Mouse (Mus musculus): ENCODE measurements around the gene Rps18. TPM values are rescaled to one million over a fixed set of nuclear protein-coding genes. Genes with fewer than 3 reads are reported as not detected.
"Not testable (repeated sequence)": the region's sequence is repeated elsewhere in the genome, so short reads cannot be mapped to it uniquely, and the experiment has no call there.

Rps18 gene
- polyA plus RNA-seq, 1 experiment from 2014 or later = 2,437 TPM

DNA sequence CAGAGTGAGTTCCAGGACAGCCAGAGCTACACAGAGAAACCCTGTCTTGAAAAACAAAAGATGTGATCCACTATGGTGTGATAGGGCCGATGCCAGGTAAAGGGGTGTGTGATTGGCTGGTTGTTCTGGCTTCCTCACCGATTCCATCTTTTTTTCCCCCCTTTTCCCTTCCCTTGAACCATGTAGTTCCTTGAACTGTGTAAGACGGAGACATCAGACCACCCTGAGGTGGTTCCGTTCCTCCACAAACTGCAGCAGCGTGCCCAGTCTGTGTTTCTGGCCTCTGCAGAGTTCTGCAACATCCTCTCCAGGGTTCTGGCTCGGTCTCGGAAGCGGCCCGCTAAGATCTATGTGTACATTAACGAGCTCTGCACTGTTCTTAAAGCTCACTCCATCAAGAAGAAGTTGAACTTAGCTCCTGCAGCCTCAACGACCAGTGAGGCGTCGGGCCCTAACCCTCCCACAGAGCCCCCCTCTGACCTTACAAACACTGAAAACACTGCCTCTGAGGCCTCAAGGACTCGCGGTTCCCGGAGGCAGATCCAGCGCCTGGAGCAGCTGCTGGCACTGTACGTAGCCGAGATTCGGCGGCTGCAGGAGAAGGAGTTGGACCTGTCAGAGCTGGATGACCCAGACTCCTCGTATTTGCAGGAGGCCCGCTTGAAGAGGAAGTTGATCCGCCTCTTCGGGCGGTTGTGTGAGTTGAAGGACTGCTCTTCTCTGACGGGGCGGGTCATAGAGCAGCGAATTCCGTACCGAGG, 44.6 kb downstream of the Rps18 start:
- no peak overlapping the region for H3K9ac ChIP-seq (ENCODE audit: low read length)
- peaks cover 41% of the 10 kb centered on the region for H3K36me3 ChIP-seq (ENCODE audit: control insufficient read depth, insufficient read depth, low read length)
- peaks cover 16% of the 10 kb centered on the region for H3K4me1 ChIP-seq (replicated peaks; ENCODE audit: control insufficient read depth, insufficient read depth, low read length)
- ATAC-seq (replicated peaks; ENCODE audit: low FRiP score, low TSS enrichment, low read depth) (no peak), DNase-seq (ENCODE audit: low spot score) (no peak)
- no peaks in the 10 kb centered on the region for H3K9me3 ChIP-seq (ENCODE audit: control insufficient read depth, low read length)
- no peaks in the 10 kb centered on the region for H3K27me3 ChIP-seq (replicated peaks; ENCODE audit: control insufficient read depth, insufficient read depth, low read length)
- no peak overlapping the region for H3K27ac ChIP-seq (ENCODE audit: low read depth)
- no peak overlapping the region for H3K4me3 ChIP-seq (ENCODE audit: low read depth, low read length)
- H3K4me2 ChIP-seq (ENCODE audit: low read length) = no peak overlapping the region
- 93% methylated on average over 31 of the region's 31 CpGs for WGBS

- whole genome bisulfite sequencing = 48% methylated on average over 11 of the region's 11 CpGs
- no peaks in the 10 kb centered on the region for H3K27me3 ChIP-seq (replicated peaks; ENCODE audit: control insufficient read depth, insufficient read depth, low read length)
- H3K27ac ChIP-seq (ENCODE audit: low read depth) = peak overlapping the region; percentile 85; the same call in 1 of the 2 replicates
- peak overlapping the region; percentile 83 for H3K9ac ChIP-seq (ENCODE audit: low read length)
- H3K4me3 ChIP-seq (ENCODE audit: low read depth, low read length) = peak overlapping the region; percentile 98
- peaks cover 41% of the 10 kb centered on the region for H3K36me3 ChIP-seq (ENCODE audit: control insufficient read depth, insufficient read depth, low read length)
- H3K4me1 ChIP-seq (replicated peaks; ENCODE audit: control insufficient read depth, insufficient read depth, low read length) = peaks cover 16% of the 10 kb centered on the region
- DNase-seq (ENCODE audit: low spot score) = no peak
- peak overlapping the region; percentile 99 for H3K4me2 ChIP-seq (ENCODE audit: low read length)
- ATAC-seq (replicated peaks; ENCODE audit: low FRiP score, low TSS enrichment, low read depth) = no peak
- H3K9me3 ChIP-seq (ENCODE audit: control insufficient read depth, low read length) = no peaks in the 10 kb centered on the region
Measured at GRCm38 (mm10) chr17:33910346-33911051, 45.3 kb downstream of the Rps18 start.

DNA sequence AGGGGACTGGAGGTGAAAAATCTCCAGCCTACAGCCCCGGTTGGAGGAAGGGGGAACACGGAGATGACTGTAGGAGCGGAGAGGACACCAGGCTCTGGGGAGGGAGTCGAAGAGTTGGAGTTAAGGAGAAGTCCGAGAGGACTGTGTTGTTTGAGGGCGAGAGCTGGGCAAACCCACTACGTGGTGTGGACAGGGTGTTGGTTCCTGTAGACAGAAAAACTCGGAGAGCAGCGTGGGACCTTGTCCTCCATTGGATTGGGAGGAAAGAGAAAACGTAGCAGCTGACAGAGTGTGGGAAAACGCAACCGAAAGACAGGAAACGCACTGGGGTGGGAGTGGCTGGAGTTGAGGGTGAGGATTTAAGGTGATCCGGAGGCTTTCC, 45.9 kb downstream of the Rps18 start:
- Histone ChIP-seq H3K4me2 (ENCODE audit: low read length) (peak overlapping the region; percentile 99), H3K9ac (ENCODE audit: low read length) (peak overlapping the region; percentile 83), H3K9me3 (ENCODE audit: control insufficient read depth, low read length) (no peaks in the 10 kb centered on the region), H3K36me3 (ENCODE audit: control insufficient read depth, insufficient read depth, low read length) (peaks cover 37% of the 10 kb centered on the region), H3K27me3 (replicated peaks; ENCODE audit: control insufficient read depth, insufficient read depth, low read length) (no peaks in the 10 kb centered on the region), H3K4me1 (replicated peaks; ENCODE audit: control insufficient read depth, insufficient read depth, low read length) (peaks cover 10% of the 10 kb centered on the region), H3K27ac (ENCODE audit: low read depth) (peak overlapping the region; percentile 85), H3K4me3 (ENCODE audit: low read depth, low read length) (peak overlapping the region; percentile 98)
- WGBS = 0% methylated on average over 14 of the region's 14 CpGs
- DNase-seq (ENCODE audit: low spot score) (peak; percentile 83), ATAC-seq (replicated peaks; ENCODE audit: low FRiP score, low TSS enrichment, low read depth) (0 out of 2 replicates have a peak, but pooled peaks have one; percentile 0)

DNA sequence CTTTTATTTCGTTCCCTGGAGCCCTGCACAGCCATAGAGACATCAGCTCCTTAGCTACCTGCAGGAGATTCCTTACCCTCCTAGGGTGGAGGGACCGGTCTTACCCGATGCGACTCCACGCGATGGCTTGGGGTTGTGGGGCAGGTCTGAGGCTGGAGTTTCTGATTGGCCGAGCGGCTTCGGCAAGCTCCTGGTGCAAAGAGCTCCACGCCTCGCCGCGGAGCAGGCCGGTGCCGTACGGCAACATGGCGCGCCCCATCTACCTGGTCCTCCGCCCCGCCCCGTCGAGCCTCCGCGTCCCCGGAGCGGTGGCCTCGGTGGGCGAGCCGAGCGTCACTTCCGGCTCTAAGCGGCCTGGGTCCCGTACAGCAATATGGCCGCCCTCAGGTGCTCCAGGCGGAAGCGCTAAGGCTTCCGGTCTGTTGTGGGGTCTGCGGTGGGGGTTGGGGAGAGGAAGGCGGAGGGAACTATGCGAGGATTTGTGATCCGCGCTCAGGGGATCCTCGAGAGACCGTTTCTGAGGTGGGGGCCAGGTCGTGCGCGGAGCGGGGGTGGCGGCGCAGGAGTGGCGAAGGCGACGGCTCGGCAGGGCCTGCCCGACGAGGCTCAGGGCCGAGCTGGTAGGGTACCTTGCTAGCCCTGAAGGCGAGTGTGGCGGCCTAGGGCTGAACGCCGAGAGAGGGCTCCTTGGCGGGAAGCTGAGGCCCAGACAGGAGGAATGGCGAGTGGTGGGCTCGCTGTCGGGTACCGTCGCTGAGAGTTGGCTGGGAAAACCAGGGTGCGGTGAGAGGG, 46.5 kb downstream of the Rps18 start, which contains the start of gene Daxx:
Daxx (plus strand) TSS at position 338 of the 792 bp plus-strand sequence.
- ATAC-seq (replicated peaks; ENCODE audit: low FRiP score, low TSS enrichment, low read depth) (peak; percentile 97), DNase-seq (ENCODE audit: low spot score) (peak; percentile 98)
- WGBS = under 1% methylated on average over 68 of the region's 68 CpGs
- H3K4me2 ChIP-seq (ENCODE audit: low read length) = peak within 1 kb of the TSS; percentile 99
- no peaks in the 10 kb centered on the region for H3K27me3 ChIP-seq (replicated peaks; ENCODE audit: control insufficient read depth, insufficient read depth, low read length)
- peak within 1 kb of the TSS; percentile 83 for H3K9ac ChIP-seq (ENCODE audit: low read length)
- peak within 1 kb of the TSS; percentile 85 for H3K27ac ChIP-seq (ENCODE audit: low read depth)
- no peaks in the 10 kb centered on the region for H3K9me3 ChIP-seq (ENCODE audit: control insufficient read depth, low read length)
- peaks cover 8% of the 10 kb centered on the region; the same call in 1 of the 2 replicates for H3K4me1 ChIP-seq (replicated peaks; ENCODE audit: control insufficient read depth, insufficient read depth, low read length)
- H3K4me3 ChIP-seq (ENCODE audit: low read depth, low read length) = peak within 1 kb of the TSS; percentile 98
- H3K36me3 ChIP-seq (ENCODE audit: control insufficient read depth, insufficient read depth, low read length) = peaks cover 31% of the 10 kb centered on the region

DNA sequence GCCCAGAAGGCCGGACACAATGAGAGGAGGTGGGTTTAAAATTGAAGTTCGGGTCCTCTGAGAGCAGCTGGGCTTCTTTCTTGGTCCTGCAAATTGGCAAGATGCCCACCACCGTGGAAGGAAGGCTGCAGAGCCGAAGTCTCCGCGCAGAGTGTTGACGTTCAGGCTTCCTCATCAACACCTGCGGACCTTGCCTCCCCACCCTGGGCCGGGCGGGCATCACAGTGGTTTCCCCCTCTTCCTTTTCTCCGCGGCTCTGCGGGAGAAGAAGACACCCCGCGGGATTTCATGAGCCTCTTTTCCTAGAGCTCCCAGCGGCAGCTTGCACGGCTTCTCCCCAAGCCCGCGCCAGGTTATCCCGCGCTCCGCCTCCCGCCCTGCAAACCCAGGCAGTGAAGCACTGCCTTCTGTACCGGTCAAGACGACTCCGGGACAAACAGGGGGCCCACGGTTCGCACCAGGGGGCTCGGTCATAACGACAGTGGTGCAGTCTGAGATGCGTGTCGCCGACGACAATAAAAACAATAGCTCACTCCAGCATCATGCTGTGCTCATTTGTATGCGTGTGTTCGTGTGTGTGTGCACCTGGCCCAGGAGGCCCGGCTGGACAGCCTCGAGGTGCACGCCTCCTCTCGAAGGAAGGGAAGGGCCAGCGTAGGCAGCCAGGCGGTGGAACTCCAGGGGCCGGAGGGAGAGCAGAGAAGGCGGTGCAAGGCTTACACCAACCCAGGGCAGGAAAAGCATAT, 47.3 kb downstream of the Rps18 start:
- no peaks in the 10 kb centered on the region for H3K9me3 ChIP-seq (ENCODE audit: control insufficient read depth, low read length)
- peak overlapping the region; percentile 99 for H3K4me2 ChIP-seq (ENCODE audit: low read length)
- peaks cover 24% of the 10 kb centered on the region for H3K36me3 ChIP-seq (ENCODE audit: control insufficient read depth, insufficient read depth, low read length)
- H3K4me1 ChIP-seq (replicated peaks; ENCODE audit: control insufficient read depth, insufficient read depth, low read length) = peaks cover 8% of the 10 kb centered on the region; the same call in 1 of the 2 replicates
- under 1% methylated on average over 42 of the region's 44 CpGs for WGBS
- peak overlapping the region; percentile 83 for H3K9ac ChIP-seq (ENCODE audit: low read length)
- DNase-seq (ENCODE audit: low spot score) (no peak), ATAC-seq (replicated peaks; ENCODE audit: low FRiP score, low TSS enrichment, low read depth) (peak; percentile 70)
- peak overlapping the region; percentile 82 for H3K27ac ChIP-seq (ENCODE audit: low read depth)
- no peaks in the 10 kb centered on the region for H3K27me3 ChIP-seq (replicated peaks; ENCODE audit: control insufficient read depth, insufficient read depth, low read length)
- peak overlapping the region; percentile 98 for H3K4me3 ChIP-seq (ENCODE audit: low read depth, low read length)

GRCm38 (mm10) chr17:33904835-33905234, 51.0 kb downstream of the Rps18 start, which contains the start of gene Platr17:
TSS of gene Platr17 (plus strand) at chr17:33905135.
- ATAC-seq (replicated peaks; ENCODE audit: low FRiP score, low TSS enrichment, low read depth) = not testable (repeated sequence)
- WGBS = 35% methylated on average over 3 of the region's 4 CpGs

DNA sequence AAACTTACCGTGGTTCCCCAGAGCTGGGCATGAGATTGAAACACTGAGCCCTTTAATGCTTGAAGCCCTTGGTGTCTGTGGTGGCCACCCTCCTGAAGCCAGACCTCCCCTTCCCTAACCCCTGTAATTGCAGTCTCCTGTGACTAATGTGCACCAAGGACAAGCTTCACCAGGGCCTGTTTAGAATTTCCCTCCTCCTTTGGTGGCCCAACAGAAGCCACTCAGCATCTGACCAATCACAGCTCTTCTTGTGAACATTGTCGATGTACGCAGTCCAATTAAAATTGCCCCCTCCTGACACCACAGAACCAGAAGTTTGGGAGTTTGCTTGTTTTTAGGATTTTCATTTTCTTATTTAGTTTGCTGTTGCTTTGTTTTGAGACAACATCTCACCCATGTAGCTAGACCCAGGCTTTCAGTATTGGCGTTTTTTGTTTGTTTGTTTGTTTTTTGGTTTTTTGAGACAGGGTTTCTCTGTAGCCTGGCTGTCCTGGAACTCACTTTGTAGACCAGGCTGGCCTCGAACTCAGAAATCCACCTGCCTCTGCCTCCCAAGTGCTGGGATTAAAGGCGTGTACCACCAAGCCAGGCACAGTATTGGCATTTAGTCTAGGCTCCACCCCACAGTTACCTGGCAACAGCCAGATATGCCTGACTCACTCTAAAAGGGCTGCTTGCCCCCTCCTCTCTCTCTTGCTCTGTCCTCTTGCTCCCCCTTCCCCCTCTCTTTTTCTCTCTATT, 51.7 kb downstream of the Rps18 start:
- not testable (repeated sequence) for H3K9me3 ChIP-seq (ENCODE audit: control insufficient read depth, low read length); ATAC-seq (replicated peaks; ENCODE audit: low FRiP score, low TSS enrichment, low read depth); H3K27ac ChIP-seq (ENCODE audit: low read depth); H3K9ac ChIP-seq (ENCODE audit: low read length); H3K36me3 ChIP-seq (ENCODE audit: control insufficient read depth, insufficient read depth, low read length); H3K4me2 ChIP-seq (ENCODE audit: low read length); H3K4me3 ChIP-seq (ENCODE audit: low read depth, low read length); DNase-seq (ENCODE audit: low spot score); H3K4me1 ChIP-seq (replicated peaks; ENCODE audit: control insufficient read depth, insufficient read depth, low read length); H3K27me3 ChIP-seq (replicated peaks; ENCODE audit: control insufficient read depth, insufficient read depth, low read length)
- 75% methylated on average over 6 of the region's 6 CpGs for WGBS

More at GRCm38 (mm10) chr17:33904835-33905234, 51.0 kb downstream of the Rps18 start, which contains the start of gene Platr17:
- not testable (repeated sequence) for H3K36me3 ChIP-seq (ENCODE audit: control insufficient read depth, insufficient read depth, low read length); H3K4me1 ChIP-seq (replicated peaks; ENCODE audit: control insufficient read depth, insufficient read depth, low read length); H3K9me3 ChIP-seq (ENCODE audit: control insufficient read depth, low read length); H3K4me2 ChIP-seq (ENCODE audit: low read length); H3K4me3 ChIP-seq (ENCODE audit: low read depth, low read length); H3K27ac ChIP-seq (ENCODE audit: low read depth); H3K27me3 ChIP-seq (replicated peaks; ENCODE audit: control insufficient read depth, insufficient read depth, low read length); H3K9ac ChIP-seq (ENCODE audit: low read length); DNase-seq (ENCODE audit: low spot score)

Data from intestine, embryonic 14.5 days (tissue).